Mouse (Mus musculus) heart, adult 2 months (tissue): ENCODE measurements around the gene Rgs2.

Experiments
- CTCF ChIP-seq: fragments of 200-600 bp; IDR thresholded peaks from 2 replicates; pipeline ENCODE4 v1.8.1; 2022; ENCODE audit warnings: antibody characterized with exemption, mild to moderate bottlenecking, moderate library complexity
- EP300 ChIP-seq: fragments of 200-500 bp; IDR thresholded peaks from 2 replicates; pipeline ENCODE4 v1.6.1; 2011; ENCODE audit warnings: low read depth, low read length, control low read depth; ENCODE audit not compliant: insufficient read depth
- POLR2A ChIP-seq: fragments of 200-500 bp; IDR thresholded peaks from 2 replicates; pipeline ENCODE4 v1.6.1; 2011; ENCODE audit warnings: mild to moderate bottlenecking, low read depth, low read length, control low read depth; ENCODE audit not compliant: insufficient read depth

- TF ChIP-seq CTCF (no peak), POLR2A (no peak), EP300 (0 out of 2 replicates have a peak, but pooled peaks have one; percentile 23)
Observed at GRCm38 (mm10) chr1:144018417-144018958, 14.5 kb upstream of the Rgs2 start.
